Mouse (Mus musculus) E14TG2a.4 (cell line): ENCODE measurements around the gene Lcn10.
"Not testable (repeated sequence)": the region's sequence is repeated elsewhere in the genome, so short reads cannot be mapped to it uniquely, and the experiment has no call there.

Experiments
- CTCF ChIP-seq: conservative IDR thresholded peaks from 2 replicates; pipeline ENCODE4 v1.5.1; 2014; ENCODE audit warnings: low read length
- POU5F1 ChIP-seq: IDR thresholded peaks from 2 replicates; pipeline ENCODE4 v1.6.1; 2014; ENCODE audit warnings: low read length, borderline replicate concordance

- not testable (repeated sequence) for TF ChIP-seq CTCF, POU5F1
These were observed 27.3 kb downstream of the Lcn10 start for GRCm38 (mm10) chr2:25709791-25710190.
